Mouse (Mus musculus): Measurements from ENCODE around the gene Lrfn2.

Gene Lrfn2

GRCm38 (mm10) chr17:48968304-48968703 is 36.1 kb downstream of the Lrfn2 start:
- DNase-seq (ENCODE audit: low read depth, low spot score), result no peak

GRCm38 (mm10) chr17:48971296-48971695 is 39.1 kb downstream of the Lrfn2 start:
- DNase-seq (ENCODE audit: low read depth, low spot score), result no peak

GRCm38 (mm10) chr17:48972866-48973265 is 40.7 kb downstream of the Lrfn2 start:
- no peak for DNase-seq (ENCODE audit: low read depth, low spot score)

GRCm38 (mm10) chr17:48973394-48973793 is 41.2 kb downstream of the Lrfn2 start:
- no peak for DNase-seq (ENCODE audit: low read depth, low spot score)

- DNase-seq (ENCODE audit: low read depth, low spot score), result no peak
Measured at GRCm38 (mm10) chr17:48975055-48975454, 42.9 kb downstream of the Lrfn2 start.

- no peak for DNase-seq (ENCODE audit: low read depth, low spot score)
Measured at GRCm38 (mm10) chr17:48976611-48977022, 44.4 kb downstream of the Lrfn2 start.

- no peak for DNase-seq (ENCODE audit: low read depth, low spot score)
Measured at GRCm38 (mm10) chr17:48995256-48995993, 63.2 kb downstream of the Lrfn2 start.

GRCm38 (mm10) chr17:48999463-49000227 is 67.5 kb downstream of the Lrfn2 start:
- DNase-seq (ENCODE audit: low read depth, low spot score), result no peak

GRCm38 (mm10) chr17:49009384-49010073 is 77.3 kb downstream of the Lrfn2 start:
- no peak for DNase-seq (ENCODE audit: low read depth, low spot score)

GRCm38 (mm10) chr17:49013876-49014600 is 81.9 kb downstream of the Lrfn2 start:
- DNase-seq (ENCODE audit: low read depth, low spot score), result no peak

GRCm38 (mm10) chr17:49015368-49015767 is 83.2 kb downstream of the Lrfn2 start:
- DNase-seq (ENCODE audit: low read depth, low spot score), result no peak

GRCm38 (mm10) chr17:49016229-49016628 is 84.0 kb downstream of the Lrfn2 start:
- DNase-seq (ENCODE audit: low read depth, low spot score), result no peak

GRCm38 (mm10) chr17:49017438-49018415 is 85.5 kb downstream of the Lrfn2 start:
- DNase-seq (ENCODE audit: low read depth, low spot score), result no peak

- DNase-seq (ENCODE audit: low read depth, low spot score), result no peak
Measured at GRCm38 (mm10) chr17:49018774-49019488, 86.8 kb downstream of the Lrfn2 start.

GRCm38 (mm10) chr17:49029556-49030268 is 97.5 kb downstream of the Lrfn2 start:
- no peak for DNase-seq (ENCODE audit: low read depth, low spot score)

GRCm38 (mm10) chr17:49030269-49030615 is 98.1 kb downstream of the Lrfn2 start:
- DNase-seq (ENCODE audit: low read depth, low spot score), result no peak

- DNase-seq (ENCODE audit: low read depth, low spot score), result no peak
Measured at GRCm38 (mm10) chr17:49030841-49031240, 98.7 kb downstream of the Lrfn2 start.

GRCm38 (mm10) chr17:49031790-49032189 is 99.6 kb downstream of the Lrfn2 start:
- no peak for DNase-seq (ENCODE audit: low read depth, low spot score)

- DNase-seq (ENCODE audit: low read depth, low spot score), result no peak
Measured at GRCm38 (mm10) chr17:49033276-49033675, 101.1 kb downstream of the Lrfn2 start.
